Mouse (Mus musculus): ENCODE data around the gene Ctsd.

DNA sequence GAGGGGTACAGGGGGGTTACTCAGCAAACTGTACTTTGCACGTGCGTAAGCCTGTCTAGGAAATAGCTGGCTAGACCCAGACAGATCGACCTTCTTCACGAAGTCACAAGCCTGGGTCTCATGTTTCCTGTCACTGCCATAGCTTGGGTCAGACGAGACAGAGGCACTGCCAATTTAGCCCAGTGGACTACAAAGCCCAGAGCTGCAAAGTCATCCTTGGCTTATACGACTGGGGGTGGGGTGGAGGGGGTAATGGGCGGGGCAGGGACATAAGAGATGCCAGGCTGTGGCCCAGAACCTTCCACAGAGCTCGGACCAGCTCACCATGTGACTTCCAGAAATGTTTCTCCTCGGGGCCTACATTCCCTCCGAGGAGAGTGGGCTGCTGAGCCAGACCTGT lies 3.5 kb downstream of the Ctsd start:
- TF ChIP-seq CTCF (IDR thresholded peaks at IDR 0.05; ENCODE audit: low read depth, low read length) (no peak), TAL1 (conservative IDR thresholded peaks at IDR 0.05; ENCODE audit: low read depth, low read length) (no peak)
